Mouse (Mus musculus) kidney, postnatal 14 days (tissue): Measurements from ENCODE around the gene Hnrnpa0.
"Not testable (repeated sequence)": the region's sequence is repeated elsewhere in the genome, so short reads cannot be mapped to it uniquely, and the experiment has no call there.

ENCODE experiments used
- DNase-seq: peaks from one replicate; pipeline ENCODE4 v3.0.0; 2022; ENCODE audit warnings: mixed read lengths

The Hnrnpa0 gene

DNA sequence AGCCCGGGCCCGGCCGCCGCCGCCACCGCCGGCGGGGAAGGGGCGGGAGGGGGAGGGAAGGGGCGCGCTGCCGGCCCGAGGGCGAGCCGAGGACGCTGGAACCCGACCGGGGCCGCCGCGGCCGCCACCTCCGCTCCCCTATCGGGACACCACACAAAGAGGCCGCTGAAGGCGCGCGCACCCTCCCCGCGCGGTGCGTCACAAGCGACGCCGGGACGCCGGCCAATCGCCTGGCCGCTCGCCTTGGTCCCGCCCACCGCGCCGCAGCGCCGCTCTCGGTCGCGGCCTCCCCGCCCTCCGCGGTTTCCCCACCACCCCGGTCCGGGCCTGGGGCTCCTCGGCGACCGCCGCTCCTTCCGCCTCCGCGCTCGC lies at the start of gene Hnrnpa0:
Hnrnpa0 (minus strand) TSS at position 161 of the 372 bp plus-strand sequence.
- DNase-seq: peak; percentile 97

DNA sequence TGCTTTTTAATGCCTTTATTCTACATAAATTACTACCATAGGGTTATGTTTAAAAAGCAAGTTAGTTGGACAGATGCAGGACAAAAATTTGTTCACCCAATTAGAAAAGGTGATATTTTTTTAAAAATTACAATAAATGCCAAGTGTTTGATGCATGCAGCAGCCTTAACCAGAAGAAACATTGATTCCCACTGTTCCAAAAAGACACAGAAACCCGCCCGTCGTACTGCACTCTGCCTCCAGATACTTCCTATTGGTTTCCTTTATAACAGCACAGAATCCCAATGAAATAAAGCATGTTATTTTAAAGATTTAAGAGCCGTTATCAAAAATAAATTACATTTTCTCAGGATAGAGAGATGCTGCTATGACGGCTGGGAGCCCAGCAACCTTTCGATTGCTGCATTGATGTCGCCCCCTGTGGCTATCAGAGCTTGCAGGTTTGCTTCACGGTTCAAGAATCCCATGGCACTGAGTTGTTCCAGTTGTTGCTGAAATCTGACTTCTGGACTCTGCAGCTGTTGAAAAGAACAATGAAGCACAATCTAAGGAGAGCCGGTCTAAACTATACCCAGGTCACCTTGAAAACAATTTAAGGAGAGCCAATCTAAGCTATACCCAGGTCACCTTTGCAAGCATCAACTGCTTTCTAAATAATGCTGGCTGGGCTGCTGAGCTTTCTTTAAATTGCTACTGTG lies 49.3 kb upstream of the Hnrnpa0 start:
- peak; percentile 100 for DNase-seq

DNA sequence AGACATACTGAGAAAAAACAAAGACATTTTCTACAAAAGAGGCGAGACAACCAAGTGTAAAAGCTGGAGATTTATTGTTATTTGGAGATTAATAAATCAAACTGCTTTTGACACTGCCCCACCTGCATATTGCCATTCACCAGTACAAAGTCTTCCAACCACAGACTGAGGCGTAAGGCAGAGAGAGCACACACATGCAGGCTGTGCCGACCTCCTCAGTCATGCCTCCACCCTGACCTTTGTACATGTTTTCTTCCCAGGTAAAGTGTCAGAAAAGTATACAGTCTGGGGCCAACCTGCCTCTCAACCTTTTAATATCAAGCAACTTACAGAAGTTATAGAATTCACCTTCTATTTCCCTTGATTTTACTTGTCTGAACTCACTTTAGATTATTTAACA lies 47.7 kb upstream of the Hnrnpa0 start:
- no peak for DNase-seq

DNA sequence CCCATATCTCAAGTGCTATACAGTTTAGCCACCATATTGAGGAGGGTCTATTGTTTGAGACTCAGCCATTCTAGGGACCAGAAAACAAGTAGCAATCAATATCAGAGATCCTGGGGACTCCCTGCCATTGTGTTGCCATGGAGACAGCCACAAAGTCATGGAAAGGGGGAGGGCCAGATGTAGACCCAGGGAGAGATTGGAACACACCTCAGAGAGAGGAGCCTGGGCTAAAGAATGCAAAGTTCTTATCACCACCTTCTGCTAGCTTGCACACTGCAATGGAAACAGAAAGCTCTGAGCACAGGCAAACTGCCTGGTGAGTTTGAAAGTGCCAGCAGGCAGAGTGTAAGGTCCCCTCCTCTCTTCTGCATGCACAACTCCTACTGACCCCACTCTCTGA lies 39.8 kb upstream of the Hnrnpa0 start:
- DNase-seq: no peak

DNA sequence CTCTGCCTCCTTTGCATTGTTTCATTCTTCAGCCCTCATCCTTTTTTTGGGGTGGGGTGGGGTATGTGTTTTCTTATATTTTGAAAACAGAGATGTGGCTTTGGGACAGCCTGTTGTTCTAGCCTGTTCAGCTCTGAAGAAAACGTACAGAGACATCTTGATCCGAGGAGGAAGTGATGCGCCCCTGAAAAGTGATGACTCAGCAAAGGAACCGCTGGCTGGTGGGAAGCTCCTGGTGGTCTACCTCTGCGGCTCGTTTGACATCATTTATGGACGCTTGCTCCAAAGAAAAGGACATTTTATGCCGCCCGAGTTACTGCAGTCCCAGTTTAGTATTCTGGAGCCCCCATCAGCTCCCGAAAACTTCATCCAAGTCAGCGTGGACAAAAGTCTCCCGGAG lies 35.0 kb upstream of the Hnrnpa0 start:
- DNase-seq: no peak

DNA sequence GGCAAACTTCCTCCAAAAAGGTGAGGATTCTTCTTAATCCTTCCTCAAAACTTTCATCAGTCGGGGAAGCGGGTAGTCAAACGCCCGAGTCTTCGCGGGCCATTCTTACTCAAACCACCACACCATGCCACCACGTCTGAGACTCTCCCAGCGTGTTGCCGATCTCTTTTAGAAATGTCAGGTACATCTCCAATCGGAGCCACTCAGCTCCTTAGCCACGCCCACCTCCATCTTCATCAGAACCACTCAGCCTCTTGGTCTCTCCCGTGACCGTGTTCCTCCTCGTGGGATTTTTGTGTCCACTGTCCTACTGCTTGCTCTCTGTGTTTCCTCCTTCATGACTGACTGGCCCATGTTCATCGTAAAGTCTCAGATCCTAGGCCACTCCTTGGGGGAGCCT lies 32.4 kb upstream of the Hnrnpa0 start:
- no peak for DNase-seq

DNA sequence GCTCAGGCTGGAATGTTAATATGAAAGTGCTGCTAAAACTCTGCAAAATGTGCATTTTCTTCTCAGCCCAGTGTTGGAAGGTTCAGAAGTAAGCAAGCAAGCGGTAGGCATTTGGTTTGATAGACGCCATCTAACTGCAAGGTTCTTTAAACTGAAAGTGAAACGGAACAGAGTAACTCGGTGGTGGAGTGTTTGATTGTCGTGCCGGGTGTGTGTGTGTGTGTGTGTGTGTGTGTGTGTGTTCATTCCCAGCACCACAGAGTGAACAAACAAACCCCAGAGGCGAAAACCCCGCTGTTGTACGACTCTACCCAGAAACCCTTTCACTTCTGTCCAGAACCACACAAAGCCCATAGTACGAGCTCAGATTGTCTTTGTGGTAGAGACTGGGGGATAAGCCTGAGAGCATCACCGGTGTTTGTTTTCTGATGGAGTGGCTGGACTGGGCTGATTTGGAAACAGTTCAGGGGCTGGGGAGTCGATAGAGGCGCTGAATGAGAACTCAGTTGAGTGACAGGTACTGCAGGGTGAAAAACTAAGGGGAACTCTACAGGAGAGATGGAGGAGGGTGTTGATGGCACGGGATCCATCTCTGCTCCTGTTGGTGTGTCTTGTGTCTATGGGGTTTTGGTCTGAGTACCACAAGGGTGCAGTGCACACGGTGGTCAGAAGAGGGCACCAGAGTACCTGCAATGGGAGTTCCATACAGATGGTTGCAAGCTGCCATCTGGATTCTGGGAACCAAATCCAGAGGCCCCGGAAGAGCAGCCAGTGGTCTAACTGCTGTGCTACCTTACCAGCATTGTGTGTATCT lies 29.9 kb upstream of the Hnrnpa0 start:
- DNase-seq: peak; percentile 91

DNA sequence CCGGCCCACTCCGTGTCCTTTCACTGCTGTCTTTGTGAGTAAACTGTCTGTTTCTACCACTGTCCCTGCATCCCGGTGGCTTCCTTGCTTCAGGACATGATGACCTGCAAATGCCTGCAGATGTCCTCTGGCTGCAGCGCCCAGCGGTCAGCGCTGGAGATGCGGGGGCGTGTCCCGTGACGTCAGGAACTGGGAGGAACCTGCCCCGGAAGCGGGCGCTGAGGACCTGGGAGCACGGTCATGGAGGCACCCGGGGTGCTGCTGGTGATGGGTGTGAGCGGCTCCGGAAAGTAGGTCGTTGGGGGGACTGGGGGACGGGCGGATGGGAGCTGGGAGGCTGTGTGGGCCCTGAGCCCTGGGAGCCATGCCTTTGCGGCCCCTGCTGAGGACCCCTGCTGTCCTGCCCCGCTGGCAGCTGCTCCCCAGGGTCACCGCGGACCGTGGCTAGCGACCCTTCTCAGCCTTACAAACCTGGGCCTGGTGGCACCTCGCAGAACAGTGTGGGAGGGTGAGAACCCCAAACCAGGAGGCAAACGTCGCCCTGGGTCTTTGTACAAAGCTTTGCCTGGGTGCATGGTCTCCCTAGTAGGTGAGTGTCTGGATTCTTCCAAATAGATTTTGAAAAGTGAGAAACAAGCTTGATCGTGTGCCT lies 29.2 kb upstream of the Hnrnpa0 start, which contains the start of gene Idnk:
Idnk (plus strand) TSS at position 203 of the 652 bp plus-strand sequence.
- DNase-seq: peak; percentile 93

DNA sequence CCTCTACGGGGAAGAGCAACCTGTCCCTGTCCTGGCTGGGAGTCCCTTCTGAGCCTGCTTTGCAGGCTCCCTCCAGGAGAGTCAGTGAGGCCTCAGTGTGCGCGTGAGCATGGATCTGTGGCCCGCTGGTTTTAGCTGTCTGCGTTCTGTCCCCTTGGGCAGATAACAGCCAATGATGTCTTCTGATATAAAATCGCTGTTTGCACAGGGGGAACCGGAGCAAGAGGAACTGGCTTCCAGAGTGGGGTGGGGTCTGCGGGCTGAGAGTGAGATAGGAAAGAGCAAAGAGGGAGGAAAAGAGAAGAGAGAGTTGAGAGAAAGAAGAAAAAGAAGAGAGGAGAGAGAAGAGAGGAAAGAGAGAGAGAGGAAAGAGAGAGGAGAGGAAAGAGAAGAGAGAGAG lies 28.7 kb upstream of the Hnrnpa0 start:
- DNase-seq: no peak

DNA sequence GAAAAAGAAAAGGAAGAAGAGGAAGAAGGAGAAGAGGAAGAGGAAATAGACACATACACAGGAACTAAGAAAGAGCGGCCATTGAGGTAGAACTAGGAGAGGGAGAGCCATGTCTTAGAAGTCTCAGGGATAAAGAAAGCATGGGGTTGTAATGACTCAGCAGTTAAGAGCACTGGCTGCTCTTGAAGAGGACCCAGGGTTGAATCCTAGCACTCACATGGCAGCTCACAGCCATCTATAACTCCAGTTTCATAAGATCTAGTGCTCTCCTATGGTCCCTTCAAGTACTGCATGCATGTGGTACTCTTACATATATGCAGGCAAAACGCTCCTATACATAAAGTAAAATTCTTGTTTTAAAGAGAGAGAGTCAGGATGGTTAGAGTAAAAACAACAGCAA lies 27.7 kb upstream of the Hnrnpa0 start:
- no peak for DNase-seq

DNA sequence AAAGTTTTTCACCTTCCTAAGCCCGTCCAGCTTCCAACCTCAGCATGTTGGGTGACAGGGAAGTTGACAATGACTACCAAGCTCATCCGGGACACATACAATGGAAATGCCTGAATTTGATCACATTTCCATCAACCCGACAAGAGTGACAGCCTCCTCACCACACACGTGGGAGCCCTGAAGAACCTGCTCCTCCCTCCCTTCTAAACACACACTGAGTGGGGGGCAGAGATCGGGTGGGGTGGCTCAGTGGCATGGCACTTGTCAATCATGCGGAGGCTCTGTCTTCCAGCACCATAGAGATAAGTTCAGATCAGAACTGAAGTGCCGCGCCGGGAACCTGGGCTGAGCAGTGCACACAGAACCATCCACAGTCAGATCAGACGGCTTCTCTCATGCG lies 22.1 kb upstream of the Hnrnpa0 start:
- DNase-seq: no peak

DNA sequence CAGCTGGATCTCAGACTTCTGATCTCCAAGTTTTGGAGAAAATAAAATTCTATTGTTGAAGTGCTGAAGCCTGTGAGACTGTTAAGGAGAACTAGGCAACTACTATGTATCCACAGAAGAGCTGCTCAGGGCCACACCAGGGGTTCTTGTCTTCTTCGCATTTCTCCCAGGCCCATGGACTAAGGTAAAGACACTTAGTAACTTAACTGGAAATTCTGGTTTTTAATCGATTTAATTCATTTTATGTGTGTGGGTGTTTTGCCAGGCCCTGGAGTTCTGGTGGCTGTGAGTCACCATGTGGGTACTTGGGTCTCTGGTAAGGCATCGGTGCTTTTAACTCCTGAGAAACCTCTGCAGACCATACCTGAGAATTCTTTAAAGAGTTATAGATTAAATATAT lies 21.3 kb upstream of the Hnrnpa0 start:
- DNase-seq: no peak

DNA sequence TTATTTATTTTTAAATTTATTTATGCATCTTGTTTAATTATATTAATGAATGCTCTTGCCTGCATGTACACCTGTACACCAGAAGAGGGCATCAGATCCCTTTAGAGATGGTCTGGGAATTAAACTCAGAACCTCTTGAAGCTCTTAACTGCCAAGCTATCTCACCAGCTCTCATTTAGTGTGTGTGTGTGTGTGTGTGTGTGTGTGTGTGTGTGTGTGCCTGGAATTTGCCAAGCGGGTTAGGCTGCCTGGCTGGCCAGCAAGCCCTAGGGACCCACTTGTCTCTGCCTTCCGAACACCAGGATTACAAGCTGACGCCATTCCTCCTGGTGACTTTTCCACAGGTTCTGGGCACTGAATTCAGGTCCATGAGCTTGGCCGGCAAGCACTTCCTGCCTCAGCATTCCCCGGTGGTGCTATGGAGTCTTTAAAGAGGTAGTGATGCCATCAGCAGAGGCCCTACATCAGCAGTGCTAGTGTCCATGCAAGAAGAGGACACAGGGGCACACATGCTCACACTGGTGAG lies 20.7 kb upstream of the Hnrnpa0 start:
- DNase-seq: peak; percentile 26

DNA sequence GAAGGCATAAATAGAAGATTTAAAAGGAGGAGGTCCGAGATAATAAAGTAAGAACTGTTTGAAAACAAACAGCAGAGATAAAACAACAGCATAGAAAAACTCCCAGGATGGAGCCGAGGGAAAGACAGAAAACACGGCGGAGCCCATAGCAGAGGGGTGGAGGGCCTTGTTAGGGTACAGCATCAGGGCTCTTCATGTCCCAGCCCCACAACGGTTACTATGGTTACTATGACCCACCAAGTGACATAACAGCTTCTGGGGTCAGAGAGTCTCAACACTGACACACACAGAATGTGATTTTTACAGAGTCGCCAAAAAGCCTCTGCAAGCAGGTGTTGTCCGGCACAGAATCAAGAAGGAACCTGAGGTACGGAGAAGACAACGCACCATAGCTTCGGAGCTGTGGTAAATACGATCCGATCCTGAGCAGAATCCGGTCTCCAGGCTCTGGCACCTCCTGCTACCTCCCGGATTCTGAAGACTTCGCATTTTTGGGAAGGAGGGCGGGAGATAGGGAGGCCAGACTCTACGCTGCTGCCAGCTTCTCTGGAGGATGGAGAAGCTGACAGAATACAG lies 20.0 kb upstream of the Hnrnpa0 start:
- DNase-seq: peak; percentile 58

DNA sequence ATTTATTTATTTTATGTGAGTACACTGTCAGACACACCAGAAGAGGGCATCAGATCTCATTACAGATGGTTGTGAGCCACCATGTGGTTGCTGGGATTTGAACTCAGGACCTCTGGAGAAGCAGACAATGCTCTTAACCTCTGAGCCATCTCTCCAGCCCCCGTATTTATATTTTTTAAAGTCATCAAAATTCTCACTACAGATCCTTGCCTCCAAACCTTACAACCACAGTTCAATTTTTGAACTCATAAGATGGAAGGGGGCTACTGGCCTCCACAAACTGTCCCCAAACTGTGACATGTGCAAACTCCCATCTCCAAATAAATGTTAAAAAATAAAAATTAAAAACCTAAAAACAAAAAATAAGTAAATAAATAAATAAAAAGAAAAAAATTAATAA lies 19.4 kb upstream of the Hnrnpa0 start:
- no peak for DNase-seq

DNA sequence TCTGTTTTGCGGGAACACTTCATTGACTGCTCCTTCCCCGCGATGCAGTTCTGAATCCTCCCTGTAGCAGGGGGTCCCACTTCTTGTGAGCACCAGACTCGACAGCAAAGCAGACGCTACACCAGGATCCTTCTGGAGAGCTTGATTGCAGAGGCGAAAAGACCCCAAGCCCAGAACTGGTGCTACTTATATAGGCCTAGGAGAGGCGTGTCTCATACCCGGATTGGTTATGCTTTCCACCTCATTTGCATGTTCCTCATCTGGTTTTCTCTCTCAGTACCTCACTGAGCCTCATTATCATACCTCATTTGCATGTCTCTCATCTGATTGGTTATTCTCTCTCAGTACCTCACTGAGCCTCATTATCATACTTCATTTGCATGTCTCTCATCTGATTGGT lies 18.2 kb upstream of the Hnrnpa0 start:
- not testable (repeated sequence) for DNase-seq

DNA sequence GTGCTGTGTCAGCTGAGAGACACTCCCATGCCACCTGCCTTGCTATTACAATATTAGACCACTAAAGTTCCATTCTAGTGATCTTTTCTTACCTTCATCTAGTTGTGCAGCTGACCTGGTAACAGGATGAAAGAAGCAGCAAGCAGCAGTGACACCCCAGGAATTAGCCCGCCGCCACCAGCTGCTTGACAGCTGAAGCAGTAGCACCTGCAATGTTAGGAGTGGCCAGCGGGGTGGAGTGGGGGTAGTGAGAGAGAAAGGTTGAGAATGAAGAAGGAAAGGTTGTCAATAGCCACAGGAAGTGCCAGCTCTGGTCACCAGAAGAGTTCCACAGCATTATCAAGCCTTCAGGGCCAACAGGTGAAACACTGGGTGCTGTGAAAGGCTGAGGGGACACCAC lies 3.3 kb upstream of the Hnrnpa0 start:
- DNase-seq: no peak

DNA sequence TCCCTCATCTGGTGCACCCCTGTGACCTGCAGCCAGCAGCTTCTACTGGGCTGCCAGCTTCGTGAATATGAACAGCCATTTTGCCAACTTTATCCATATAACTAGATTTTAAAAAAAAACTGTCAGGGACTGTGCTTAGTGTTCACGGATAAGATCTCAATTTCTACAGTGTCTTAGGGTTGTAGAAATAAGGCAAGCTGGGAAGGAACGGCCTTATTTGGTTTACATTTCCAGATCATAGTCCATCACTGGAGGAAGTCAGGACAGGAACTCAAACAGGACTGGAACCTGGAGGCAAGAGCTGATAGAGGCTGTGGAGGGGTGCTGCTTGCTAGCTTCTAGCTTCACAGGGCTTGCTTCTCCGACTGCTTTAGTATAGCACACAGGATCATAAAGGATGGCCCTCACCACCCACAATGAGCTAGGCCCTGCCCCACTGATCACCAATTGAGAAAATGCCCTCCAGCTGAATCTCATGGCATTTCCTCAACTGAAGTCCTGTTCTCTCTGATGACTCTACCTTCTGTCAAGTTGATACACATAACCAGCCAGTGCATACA lies 1.4 kb upstream of the Hnrnpa0 start:
- DNase-seq: no peak

DNA sequence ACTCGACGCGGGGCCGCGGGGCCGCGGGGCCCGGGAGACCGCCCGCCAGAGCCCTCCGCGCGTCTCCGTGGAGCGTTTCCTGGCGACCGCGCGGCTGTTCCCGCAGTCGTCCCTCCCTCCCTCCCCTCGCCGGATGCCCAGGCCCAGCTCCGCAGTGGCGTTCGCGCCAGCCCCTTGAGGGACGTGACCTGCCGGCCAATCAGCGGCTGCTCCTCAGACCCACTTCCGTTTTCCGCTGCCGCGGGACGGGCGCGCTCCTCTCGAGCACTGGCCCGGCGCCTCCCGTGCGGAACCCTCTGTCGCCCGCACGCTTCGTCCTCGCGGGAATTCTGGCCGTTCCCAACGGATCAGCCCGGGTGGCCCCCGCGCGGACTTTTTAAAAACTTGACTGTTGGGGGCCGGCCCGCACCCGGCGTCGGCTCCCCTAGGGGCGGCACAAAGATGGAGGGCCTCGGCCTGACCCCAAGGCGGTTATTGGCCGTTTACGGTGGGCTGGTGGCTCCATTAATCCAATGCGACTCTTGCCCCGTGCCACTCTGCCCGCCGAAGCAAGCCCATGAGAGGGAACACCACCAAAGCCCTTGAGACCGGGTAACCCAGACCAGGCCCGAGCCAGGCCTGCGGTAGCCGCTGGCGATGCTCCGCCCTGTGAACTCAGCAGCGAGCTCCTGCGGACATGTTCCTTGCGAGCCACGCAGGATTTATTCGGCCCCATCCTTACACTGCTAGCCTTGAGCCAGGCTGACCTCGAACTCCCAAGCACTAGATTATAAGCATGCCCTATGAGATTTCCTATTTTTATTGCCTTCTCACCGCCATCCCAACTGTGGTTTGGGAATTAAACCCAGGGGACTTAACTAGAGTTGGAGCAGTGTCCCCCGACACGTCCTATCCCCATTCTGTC lies 664 bp upstream of the Hnrnpa0 start:
- peak; percentile 98 for DNase-seq

DNA sequence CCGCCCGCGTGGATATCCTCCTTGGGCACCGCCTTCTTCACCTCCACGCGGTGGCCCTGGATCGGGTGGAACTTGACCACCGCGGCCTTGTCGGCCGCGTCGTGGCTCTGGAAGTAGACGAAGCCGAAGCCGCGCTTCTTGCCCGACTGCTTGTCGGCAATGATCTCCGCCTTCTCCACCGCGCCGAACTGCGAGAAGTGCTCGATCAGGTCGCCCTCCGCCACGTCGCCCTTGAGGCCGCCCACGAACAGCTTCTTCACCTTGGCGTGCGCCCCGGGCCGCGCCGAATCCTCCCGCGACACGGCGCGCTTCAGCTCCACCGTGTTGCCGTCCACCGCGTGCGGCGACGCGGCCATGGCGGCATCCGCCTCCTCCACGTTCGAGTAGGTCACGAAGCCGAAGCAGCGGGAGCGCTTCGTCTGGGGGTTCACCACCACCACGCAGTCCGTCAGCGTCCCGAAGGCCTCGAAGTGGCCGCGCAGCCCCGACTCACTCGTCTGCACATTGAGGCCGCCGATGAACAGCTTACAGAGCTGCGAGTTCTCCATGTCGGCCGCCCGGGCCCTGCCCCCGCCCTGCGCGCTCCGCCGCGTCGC lies 492 bp downstream of the Hnrnpa0 start:
- no peak for DNase-seq
